Mouse (Mus musculus) lung, adult 2 months (tissue): ENCODE results near the gene Cwc27. TPM values are rescaled to one million over a fixed set of nuclear protein-coding genes. Genes with fewer than 3 reads are reported as not detected.

Experiments used
- DNase-seq: peaks from one replicate; pipeline ENCODE4 v3.0.0; 2022
- H3K4me1 ChIP-seq: fragments of 200-500 bp; 2 replicates; pipeline ENCODE4 v1.6.1; 2011; ENCODE audit warnings: low read length; ENCODE audit not compliant: control insufficient read depth, insufficient read depth
- H3K4me3 ChIP-seq: fragments of 200-500 bp; replicated peaks from 2 replicates; pipeline ENCODE3; 2011; ENCODE audit warnings: low read depth, mild to moderate bottlenecking, control low read depth, low read length; ENCODE audit errors: extremely low read depth
- CTCF ChIP-seq: fragments of 200-500 bp; IDR thresholded peaks from 2 replicates; pipeline ENCODE4 v1.5.1; 2011; ENCODE audit warnings: mild to moderate bottlenecking, low read length, control low read depth; ENCODE audit not compliant: insufficient read depth
- POLR2A ChIP-seq: fragments of 200-500 bp; IDR thresholded peaks from 2 replicates; pipeline ENCODE4 v1.6.1; 2011; ENCODE audit warnings: low read depth, mild to moderate bottlenecking, control low read depth, low read length, borderline replicate concordance; ENCODE audit errors: extremely low read depth
- WGBS: fragments of 180-500 bp; shearing (Covaris S2); methylation state at CpG from one replicate; pipeline ENCODE4 v1.1.7; 2018; 5-methylcytosine and 5-hydroxymethylcytosine counted together
- polyA plus RNA-seq: library from polyadenylated mRNA; depleted of rRNA; stranded (reverse); fragments of >200 nt; gene quantifications from 2 replicates; pipeline ENCODE4 v1.2.3, GENCODE M21; 2012

Gene Cwc27
- polyA plus RNA-seq, 1 experiment: 2.4 TPM

DNA sequence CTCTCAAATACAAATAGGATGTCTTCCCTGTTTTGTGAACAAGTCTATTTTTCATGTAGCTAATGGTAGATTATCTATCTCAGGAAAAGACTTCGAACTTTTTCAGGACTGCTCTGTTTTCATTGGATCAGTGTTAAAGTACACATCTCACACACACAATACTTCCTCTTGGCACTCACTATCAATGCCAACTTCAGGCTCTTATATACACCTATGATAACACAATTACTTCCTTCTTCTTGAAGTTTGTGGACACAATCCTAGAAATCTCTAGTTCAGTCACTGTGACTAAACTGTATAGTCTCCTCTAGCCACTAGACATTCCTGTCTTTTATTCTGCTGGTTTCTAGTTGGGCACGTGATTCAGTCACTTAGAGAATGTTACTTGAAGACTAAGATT lies 89.3 kb downstream of the Cwc27 start:
- H3K4me3 ChIP-seq: no peak overlapping the region
- 43% methylated on average over 2 of the region's 2 CpGs for WGBS
- no peak for TF ChIP-seq POLR2A
- no peak for TF ChIP-seq CTCF

DNA sequence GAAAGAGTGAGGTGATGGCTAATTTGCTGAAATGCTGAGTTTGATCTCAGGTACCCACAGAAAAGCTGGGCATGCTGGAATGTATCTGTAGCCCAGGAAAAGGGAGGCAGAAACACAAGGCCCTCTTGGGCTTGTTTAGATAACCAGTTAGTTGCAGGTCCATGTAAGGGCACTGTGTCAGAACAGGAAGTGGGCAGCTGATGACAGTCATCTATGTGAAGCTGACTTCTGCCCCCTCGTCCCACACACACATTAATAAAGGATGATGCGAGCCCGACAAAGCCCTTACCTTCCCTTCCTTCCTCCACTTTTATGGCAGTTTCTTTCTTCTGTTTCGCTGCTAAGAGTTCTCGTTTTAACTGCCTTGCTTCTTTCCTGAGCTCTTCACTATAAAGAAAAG lies 96.8 kb downstream of the Cwc27 start:
- H3K4me1 ChIP-seq: no peaks in the 10 kb centered on the region
- no peak for TF ChIP-seq CTCF
- TF ChIP-seq POLR2A: no peak
- DNase-seq: no peak
- H3K4me3 ChIP-seq: no peak overlapping the region
- 56% methylated on average over 5 of the region's 5 CpGs for WGBS

More for the DNA sequence above, 89.3 kb downstream of the Cwc27 start:
- H3K4me1 ChIP-seq: no peaks in the 10 kb centered on the region
- no peak for DNase-seq

- 53% methylated on average over 6 of the region's 6 CpGs for WGBS
- TF ChIP-seq POLR2A: no peak
- no peak for TF ChIP-seq CTCF
- DNase-seq: no peak
- Histone ChIP-seq H3K4me3 (no peak overlapping the region), H3K4me1 (no peaks in the 10 kb centered on the region; the same call in 1 of the 2 replicates)
Measured at GRCm38 (mm10) chr13:104694612-104695355, 122.2 kb downstream of the Cwc27 start.

DNA sequence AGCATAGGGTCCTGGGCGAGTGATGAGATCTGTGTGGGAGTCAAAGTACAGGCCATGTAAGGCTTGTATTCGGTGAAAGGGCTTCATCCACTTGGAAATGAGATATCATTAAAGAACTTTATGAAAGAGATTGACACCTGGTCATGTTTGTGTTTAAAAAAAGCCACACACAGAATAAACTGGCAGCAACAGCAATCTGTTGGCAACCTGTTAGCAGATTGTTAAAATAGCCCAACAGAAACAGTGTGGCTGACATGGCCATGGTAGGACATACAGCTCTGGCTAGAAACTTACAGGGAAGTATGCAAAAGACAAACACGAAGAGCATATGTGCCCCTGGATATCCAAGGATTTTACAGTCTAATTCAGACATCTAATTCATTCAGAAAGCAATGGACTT lies 124.2 kb downstream of the Cwc27 start:
- no peak overlapping the region for H3K4me3 ChIP-seq
- no peak for DNase-seq
- 88% methylated on average over 3 of the region's 3 CpGs for WGBS
- TF ChIP-seq POLR2A: no peak
- no peak for TF ChIP-seq CTCF
- H3K4me1 ChIP-seq: no peaks in the 10 kb centered on the region; the same call in 1 of the 2 replicates

DNA sequence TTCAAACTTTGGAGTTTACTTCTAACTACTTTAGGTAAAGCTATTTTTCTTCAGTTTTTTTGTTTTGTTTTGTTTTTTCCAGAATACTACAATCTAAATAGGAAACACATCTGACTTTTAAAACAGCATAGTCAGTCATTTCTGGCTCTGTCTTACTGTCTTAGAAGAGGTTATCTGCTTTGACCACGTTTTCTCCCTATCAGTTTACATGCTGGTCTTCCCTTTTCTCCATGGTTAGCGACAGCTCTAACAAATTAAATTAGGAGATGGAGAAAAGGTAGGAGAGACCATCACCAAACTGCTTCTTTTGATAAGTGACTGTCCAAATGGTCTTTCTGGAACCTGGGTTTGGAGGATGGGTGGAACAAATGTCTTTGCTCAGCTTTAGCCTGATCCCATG lies 131.4 kb downstream of the Cwc27 start:
- no peak overlapping the region for H3K4me3 ChIP-seq
- H3K4me1 ChIP-seq: no peaks in the 10 kb centered on the region
- no peak for DNase-seq
- no peak for TF ChIP-seq CTCF
- TF ChIP-seq POLR2A: no peak
- 77% methylated on average over 2 of the region's 2 CpGs for WGBS

DNA sequence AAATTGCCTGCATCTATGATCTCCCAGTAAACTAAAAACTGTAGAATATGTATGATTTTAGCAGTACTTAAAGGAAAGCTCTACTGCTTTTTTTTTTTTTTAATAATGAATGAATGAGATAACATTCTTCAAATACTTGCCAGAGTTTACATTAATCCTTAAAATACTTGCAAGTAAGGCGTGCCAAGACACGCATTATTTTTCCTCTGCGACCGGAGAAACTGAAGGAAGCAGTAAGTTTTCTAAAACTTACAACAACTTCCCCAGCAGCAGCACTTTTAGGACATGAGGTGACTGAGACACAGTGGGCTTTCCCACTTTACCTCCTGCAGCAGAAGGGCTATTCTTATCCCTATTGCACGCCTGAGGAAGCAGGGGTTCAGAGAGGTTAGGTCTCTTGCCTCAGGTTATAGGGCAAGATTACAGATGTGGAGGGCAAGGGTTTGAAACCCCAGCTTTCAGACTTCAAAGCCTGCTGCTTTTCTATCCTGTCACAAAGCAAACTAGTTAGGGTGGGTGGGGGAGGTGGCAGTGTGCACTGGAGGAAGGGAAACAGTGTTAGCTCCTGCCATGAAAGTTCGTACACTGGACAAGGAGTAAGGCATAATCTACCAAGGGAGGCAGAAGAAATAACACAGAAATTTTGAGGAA lies 132.5 kb downstream of the Cwc27 start:
- WGBS: 28% methylated on average over 6 of the region's 6 CpGs
- Histone ChIP-seq H3K4me1 (no peaks in the 10 kb centered on the region), H3K4me3 (no peak overlapping the region)
- TF ChIP-seq POLR2A: no peak
- no peak for TF ChIP-seq CTCF
- DNase-seq: no peak

- H3K4me1 ChIP-seq: no peaks in the 10 kb centered on the region
- no peak overlapping the region for H3K4me3 ChIP-seq
- TF ChIP-seq CTCF (no peak), POLR2A (no peak)
- DNase-seq: no peak
- 51% methylated on average over 1 of the region's 1 CpGs for WGBS
Measured at GRCm38 (mm10) chr13:104681212-104681611, 135.7 kb downstream of the Cwc27 start.

GRCm38 (mm10) chr13:104661188-104661587 lies 155.8 kb downstream of the Cwc27 start:
- DNase-seq: no peak
- TF ChIP-seq POLR2A (no peak), CTCF (no peak)
- 94% methylated on average over 9 of the region's 9 CpGs for WGBS
- Histone ChIP-seq H3K4me1 (no peaks in the 10 kb centered on the region), H3K4me3 (no peak overlapping the region)

GRCm38 (mm10) chr13:104660042-104660680 lies 156.8 kb downstream of the Cwc27 start:
- no peak for DNase-seq
- TF ChIP-seq POLR2A: no peak
- no peak for TF ChIP-seq CTCF
- H3K4me1 ChIP-seq: no peaks in the 10 kb centered on the region
- 91% methylated on average over 7 of the region's 7 CpGs for WGBS
- no peak overlapping the region for H3K4me3 ChIP-seq
